Mouse (Mus musculus): Measurements from ENCODE around the gene Gm17657.
A peak's percentile ranks its signal among the peaks of the same experiment; 100 is the strongest.
"Not testable (repeated sequence)": the region's sequence is repeated elsewhere in the genome, so short reads cannot be mapped to it uniquely, and the experiment has no call there.

Gm17657 gene

DNA sequence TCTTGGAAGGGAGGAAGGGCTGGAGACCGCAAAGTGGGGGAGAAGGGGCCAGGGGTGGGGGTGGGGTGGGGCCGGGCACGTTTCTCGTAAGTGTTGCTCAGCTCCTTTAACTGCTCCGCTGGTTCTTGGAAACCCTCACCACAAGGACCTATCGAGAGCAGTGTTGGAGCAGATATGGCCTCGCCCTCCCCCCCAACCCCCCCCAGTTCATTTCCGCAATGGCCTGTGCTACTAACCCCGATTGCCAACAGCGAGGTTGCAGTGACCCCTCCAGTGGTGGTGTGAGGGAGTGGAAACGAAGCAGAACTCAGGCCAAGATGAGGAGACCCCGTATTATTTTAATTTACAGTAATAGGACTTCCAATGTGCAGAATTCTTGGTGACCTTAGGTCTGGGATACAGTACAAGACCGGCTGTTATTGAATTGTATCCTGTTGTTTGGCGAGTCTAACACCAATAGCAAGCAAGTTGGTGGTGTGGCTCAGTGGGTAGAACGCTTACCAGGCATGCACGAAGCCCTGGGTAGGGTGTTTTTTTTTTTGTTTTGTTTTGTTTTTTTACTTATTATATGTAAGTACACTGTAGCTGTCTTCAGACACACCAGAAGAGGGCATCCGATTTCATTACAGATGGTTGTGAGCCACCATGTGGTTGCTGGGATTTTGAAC is 48.5 kb downstream of the Gm17657 start:
- DNase-seq, result no peak

DNA sequence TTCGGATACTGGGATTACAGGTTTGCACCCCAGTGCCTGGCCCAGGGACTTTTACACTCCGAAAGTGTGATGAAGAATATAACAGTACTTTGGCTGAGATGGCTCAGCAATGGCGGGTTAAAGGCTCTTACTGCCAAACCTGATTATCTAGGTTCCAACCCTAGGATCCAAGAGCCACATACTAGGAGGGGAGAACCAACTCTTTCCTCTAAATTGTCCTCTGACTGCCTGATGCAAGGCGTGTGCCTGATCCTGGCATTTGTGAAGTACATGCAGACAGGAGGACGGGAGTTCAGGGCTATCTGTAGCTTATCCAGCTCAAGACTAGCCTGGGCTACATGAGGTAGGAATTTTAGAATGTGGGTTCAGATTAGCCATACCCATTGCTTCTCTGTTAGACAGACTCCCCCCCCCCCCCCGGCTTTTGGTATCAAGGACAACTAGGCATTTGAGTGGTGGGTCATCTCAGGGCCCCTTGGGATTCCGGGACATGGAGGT is 49.1 kb downstream of the Gm17657 start:
- DNase-seq, result no peak

DNA sequence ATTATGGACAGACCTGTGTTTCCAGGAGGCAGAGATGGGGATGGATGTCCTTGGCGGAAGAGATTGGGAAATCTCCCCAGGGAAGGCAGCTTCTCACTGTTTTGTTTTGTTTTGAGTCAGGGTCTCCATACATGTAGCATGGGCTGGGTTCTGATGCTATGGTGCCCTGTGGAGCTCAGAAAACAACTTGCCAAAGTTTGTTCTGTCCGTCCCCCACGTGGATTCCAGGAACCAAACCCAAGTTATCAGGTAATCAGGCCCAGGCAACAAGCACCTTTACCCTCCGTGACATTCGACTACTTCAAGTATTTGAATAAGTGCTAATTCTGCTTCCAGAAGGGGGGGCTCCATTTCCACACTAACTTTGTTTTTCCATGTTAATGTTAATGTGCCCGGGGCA is 49.9 kb downstream of the Gm17657 start:
- no peak for DNase-seq

DNA sequence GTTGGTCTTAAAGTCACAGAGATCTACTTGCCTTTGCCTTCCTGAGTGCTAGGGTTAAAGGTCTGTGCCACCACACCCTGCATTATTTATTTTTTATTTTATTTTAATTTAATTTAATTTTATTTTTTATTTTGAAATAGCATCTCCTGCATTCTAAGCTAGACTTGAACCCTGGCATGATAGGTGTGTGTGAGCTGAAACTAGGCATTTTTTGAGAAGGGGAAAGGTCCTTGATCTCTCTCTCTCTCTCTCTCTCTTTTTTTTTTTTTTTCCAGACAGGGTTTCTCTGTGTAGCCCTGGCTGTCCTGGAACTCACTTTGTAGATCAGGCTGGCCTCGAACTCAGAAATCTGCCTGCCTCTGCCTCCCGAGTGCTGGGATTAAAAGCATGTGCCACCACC is 50.5 kb downstream of the Gm17657 start:
- DNase-seq, result not testable (repeated sequence)

DNA sequence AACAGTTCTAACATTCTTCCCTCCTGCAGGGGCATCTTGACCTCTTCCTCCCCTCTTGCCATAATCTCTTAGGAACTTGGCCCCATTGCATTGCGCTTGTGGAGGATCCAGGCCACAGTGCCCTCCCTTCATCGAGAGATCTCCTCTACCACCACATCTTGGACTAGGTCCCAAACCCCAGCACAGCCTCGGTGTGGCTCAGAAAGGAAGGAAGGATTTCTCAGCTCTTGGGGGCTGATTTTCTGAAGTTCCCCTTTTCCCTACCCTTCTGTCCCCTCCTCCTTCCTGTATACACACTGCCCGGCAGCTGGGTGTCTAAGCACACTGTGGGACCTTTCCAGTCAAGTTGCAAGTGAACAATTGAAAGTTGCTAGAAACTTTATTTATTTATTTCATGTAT is 51.4 kb downstream of the Gm17657 start:
- DNase-seq, result no peak

DNA sequence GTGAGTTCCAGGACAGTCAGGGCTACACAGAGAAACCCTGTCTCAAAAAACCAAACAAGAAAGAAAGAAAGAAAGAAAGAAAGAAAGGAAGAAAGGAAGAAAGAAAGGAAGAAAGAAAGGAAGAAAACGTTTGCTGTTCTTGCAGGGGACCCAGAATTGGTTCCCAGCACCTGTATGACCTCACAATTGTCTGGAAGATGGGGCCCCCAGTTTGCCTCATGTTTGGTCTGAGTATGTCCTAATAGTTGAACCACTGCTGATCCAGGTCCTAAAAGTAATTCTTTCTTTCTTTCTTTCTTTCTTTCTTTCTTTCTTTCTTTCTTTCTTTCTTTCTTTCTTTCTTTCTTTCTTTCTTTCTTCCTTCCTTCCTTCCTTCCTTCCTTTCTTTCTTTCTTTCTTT is 52.0 kb downstream of the Gm17657 start:
- not testable (repeated sequence) for DNase-seq

DNA sequence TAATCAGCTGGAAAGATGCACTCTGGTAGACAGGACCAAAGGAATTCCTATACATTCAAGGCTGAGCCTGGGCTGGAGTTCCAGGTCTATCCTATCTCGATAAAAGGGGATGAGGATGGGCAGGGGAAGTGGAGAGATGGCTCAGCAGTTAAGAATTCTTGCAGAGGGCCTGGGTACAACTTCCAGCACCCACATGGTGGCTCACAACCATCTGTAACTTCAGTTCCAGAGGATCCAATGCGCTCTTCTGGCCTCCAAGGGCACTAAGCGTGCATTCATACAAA is 52.4 kb downstream of the Gm17657 start:
- no peak for DNase-seq

DNA sequence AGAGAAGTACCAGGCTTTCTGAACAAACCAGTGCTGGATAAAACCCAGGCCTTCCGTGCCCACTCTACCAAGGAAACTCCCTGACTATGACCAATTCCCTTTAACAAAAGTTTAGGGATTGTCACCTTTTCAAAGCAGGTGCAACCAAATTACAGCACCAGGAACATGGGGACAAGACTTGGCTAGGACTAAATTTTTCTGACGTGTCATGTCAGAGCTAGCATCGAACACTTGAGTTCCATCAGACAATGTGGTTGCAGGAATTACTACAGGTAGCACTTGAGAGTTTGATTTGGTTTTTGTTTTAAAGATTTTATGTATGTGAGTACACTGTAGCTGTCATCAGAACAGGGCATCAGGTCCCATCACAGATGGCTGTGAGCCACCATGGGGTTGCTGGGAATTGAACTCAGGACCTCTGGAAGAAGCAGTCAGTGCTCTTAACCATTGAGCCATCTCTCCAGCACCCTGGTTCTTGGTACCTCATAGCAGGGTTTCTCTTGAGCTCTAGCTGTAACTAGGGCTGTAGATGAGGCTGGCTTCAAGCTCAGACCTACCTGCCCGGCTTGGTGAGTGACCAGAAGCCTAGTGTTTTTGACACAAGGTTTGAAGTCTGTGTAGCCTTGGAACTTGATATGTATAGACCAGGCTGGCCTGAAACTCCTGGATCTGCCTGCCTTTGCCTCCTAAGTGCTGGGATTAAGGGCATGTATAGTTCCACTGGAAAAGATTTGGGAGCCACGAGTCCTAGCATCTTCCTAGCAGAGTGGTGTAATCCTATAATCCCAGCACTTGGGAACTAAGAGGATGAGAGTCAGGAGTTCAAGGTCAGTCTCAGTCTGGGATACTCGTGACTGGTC is 53.0 kb downstream of the Gm17657 start:
- no peak for DNase-seq

DNA sequence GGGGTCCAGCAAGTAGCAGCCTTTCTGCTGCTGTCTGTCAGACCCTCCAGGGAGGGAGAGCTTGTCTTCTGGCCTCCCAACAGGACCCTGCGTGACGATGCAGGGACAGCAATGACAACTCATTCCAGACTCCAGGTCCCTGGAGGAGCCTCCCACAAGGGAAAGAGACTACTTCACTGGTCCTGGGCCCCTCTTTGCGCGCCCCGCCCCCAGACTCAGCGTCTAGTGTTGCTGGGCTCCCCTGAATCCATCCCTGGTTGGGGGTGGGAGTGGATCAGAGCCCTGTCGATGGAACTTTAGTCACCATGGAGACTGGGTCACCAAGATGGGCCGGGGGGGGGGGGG is 54.7 kb downstream of the Gm17657 start:
- no peak for DNase-seq

DNA sequence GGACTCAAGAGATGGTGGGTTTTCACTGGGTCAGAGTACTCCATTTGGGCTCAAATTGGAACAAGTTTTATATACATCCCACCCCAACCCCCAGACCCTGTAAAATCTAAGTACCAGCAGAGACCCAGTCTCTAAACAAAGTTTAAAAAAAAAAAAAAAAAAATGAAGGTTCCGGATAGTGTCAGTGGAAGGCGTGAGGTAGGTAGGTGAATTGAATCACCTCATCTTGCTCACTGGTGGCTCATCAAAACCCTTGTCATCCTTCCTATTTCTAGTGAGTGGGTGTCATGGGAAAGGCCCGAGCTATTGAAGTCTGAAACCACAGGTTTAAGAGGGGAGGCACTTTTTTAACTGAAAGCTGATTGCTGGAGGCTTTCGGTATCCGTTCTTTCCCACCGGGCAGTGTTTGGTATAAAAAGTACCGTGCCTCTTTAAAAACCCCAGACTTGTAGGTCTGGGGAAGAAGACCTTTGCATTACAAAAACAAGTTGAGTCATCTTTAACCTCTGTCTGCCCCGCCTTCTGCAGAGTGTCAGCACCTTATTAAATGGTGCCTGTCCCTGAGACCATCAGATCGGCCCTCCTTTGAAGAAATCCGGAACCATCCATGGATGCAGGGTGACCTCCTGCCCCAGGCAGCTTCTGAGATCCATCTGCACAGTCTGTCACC is 55.2 kb downstream of the Gm17657 start:
- peak; percentile 35 for DNase-seq

DNA sequence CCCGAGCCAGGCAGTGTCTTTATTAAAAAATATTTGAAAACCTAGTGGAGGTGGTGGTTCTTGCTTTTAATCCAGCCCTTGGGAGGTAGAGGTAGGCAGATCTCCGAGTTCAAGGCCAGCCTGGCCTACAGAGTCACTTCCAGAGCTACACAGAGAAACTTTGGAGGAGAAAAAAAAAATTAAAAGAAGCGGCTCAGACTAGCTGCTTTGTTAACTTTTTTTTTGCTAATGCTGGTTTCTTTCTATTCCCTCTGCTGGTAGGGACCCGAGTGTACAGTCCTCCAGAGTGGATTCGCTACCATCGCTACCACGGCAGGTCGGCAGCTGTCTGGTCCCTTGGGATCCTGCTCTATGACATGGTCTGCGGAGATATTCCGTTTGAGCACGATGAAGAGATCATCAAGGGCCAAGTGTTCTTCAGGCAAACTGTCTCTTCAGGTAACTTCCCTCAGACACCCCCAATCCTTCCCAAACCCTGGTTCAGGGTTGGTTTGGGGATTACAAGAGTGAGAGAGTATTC is 55.9 kb downstream of the Gm17657 start:
- DNase-seq, result no peak

DNA sequence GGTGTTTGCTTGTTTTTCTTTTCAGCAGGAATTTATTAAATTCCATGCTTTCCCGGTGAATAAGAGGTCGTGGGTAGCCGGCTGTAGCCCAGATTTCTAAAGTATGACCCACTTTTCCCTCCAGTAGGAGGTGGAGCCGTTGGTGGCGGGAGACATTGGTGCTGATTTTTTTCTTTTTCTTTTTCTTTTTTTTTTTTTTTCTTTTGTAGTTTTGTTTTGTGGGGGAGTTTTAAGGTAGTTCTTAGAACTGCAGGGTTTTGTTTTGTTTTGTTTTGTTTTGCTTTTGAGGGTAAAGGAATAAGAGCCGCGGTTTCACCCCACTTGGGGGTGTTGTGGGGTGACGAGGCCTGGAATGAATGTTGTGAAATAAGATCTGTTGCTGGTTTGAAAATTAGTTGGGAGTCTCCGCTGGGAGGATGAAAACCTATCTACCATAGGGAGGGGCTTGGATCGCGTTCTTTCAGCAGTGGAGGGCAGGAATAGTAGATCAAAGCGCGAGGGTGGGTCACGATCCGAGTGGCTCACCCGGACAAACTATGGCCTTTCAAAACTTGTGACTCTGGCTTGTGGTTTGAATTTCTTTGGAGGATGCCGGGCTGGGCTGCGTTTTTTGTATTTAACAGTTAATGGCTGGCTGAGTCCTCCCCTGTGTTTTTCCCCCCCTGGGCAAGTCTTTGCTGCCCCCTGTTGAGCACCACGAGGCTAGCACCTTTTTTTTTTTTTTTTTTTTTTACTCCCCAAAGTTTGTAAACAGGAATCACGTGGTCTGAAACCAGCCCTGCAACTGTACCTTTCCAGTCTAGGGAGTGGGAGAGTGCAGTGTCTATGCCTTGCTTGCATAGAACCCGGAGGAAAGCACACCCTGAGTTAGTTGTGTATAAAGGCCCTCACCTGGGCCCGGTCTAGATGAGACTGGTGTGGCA is 56.9 kb downstream of the Gm17657 start:
- peak; percentile 84 for DNase-seq

DNA sequence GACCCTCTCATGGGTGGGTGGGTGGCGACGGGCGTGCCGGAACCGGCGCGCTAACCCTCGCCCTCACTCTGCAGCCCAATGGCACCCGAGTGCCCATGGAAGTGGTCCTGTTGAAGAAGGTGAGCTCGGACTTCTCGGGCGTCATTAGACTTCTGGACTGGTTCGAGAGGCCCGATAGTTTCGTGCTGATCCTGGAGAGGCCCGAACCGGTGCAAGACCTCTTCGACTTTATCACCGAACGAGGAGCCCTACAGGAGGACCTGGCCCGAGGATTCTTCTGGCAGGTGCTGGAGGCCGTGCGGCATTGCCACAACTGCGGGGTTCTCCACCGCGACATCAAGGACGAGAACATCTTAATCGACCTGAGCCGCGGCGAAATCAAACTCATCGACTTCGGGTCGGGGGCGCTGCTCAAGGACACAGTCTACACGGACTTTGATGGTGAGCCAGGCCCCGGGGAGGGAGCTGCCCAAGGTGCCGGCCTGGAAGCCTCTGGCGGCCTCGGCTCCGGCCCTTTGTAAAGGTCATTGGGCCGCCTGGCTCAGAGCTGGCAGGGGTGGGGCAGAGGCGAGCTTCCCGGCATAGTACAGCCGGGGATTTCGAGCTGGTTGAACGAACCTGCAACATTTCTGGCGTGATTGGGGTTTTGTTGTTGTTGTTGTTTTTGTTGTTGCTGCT is 57.7 kb downstream of the Gm17657 start:
- peak; percentile 59 for DNase-seq

DNA sequence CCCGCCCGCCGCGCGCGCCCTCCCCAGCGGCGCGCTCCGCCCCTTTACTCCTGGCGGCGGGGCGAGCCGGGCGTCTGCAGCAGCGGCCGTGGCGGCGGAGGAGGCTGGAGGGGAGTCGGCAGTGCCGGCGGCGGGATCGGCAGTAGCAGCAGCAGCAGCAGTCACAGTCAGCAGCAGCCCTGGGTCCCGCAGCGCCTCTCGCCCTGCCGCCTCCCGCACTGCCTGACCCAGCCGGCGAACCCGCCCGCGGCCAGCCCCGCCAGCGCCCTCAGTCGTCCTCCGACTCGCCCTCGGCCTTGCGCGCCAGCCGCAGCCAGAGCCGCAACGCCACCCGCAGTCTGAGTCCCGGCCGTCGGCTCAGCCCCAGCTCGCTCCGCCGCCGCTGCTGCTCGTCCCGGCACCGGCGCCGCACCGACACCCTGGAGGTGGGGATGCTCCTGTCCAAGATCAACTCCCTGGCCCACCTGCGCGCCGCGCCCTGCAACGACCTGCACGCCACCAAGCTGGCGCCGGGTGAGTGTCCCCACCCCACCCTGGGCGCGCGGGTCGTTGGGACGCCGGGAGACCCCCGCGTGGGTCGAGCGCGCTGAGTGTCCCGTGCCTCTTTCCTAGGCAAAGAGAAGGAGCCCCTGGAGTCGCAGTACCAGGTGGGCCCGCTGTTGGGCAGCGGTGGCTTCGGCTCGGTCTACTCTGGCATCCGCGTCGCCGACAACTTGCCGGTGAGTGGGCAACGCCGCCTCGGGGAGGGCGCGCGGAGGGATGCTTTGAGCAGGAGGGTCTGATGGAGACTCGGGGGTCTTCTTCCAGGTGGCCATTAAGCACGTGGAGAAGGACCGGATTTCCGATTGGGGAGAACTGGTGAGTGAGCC is 58.5 kb downstream of the Gm17657 start, which contains the start of gene Pim1:
TSS of gene Pim1 (plus strand) at position 41 of the 869 bp plus-strand sequence.
- DNase-seq, result peak; percentile 74

DNA sequence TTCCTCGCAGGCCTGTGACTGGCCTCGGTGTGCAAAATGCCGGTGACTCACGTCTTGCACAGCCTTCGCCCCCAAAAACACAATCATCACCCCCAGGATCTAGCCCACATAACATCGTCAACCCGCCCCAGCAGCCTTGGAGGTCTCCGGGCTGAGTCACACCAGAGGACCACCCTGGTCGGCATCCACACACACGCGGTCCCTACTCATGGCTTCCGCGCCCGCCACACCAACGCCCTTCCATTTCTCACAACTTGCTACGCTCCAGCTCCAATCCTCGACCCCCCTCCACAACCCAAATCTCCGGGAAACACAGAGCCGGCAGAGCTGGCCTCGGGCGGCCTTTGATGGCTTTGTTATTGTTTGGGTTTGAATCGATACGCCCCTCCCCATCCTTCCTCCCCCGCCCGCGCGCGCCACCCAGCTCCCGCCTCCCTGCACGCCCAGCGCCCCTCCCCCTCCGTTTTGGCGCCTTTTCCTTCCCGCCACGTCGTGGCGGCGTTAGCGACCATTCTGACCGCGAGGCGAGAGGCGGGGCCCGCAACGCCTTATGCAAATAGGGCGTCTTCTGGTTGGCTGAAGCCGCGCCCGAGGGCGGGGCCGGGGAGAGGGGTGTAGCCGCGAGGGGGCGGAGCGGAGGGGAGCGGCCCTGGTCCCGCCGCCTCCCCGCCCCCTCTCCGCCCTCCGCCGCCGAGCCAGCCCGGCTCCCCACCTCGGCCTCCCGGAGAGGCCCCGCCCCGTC is 59.3 kb downstream of the Gm17657 start:
- DNase-seq, result peak; percentile 98

DNA sequence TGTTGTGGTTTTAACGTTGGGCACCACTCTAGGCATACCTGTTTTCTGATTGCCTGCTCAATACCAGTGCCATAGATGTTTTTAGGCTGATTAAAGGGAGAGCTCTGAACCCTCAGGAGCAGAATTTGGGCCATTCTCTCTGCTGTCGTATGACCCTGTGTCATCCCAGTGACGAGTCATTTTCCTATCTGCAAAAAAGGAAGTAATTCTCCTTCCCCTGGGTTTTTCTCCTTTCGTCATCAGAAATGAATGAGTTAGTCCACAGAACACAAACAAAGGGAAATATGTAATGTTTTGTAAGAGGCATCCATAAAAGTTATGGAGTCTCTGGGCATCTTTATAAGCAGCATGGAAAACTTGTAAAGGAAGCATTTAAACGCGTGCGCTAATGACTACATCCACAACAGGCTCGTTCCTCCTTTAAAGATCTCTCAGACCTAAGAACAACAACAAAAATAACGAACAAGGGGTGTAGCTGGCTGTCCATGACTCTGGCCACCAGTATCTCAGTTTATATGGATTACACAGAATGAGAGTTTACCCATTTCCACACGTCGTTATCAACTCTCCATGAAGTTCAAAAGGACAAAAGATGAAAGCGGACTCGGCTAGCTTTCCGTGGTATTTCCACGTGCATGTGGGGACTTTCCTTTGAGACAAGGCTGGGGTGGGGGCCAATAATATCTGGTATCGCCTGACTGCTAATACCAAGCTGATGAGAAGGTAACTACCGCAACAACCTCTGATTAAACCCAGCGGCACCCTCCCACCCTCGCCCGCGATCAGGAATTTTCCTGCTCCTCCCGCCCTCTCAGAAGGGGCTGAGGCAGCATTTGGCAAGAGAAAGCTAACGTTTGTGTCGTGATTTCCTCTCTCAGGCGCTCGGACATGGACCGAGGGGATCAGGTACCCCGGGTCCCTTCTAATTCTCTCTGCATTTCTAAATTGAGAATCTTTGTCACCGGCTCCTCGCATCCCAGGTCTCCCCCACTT is 60.2 kb downstream of the Gm17657 start:
- DNase-seq, result no peak

DNA sequence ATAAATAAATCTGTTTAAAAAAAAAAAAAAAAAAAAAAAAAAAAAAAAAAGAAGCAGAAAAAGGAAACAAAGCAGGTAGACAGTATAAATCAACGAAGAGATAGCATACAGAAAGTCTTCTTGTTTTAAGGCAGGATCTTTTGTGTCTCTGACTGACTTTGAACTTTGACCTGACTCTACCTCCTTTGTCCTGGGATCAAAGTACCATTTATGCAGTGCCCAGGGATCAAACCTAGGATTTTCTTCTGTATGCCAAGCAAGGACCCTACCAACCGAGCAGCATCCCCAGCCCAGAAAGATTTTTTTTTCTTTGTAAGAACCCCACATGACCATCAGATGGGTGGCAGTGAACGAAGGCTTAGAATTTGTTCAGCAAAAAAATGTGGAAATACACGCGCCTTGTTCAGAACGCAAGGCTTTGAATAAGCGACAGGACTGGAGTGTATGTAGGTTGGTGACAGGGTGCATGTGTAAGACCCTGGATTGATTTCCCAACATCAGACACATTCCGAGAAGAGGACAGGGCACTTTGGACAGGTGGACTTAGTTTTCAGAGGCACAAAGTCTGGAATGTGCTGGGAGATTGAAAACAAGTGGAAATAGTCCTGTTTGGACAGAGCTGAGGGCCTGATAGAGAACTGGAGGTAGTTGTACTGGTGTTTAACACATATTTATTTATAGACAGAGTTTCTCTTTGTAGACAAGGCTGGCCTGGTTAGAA is 61.0 kb downstream of the Gm17657 start:
- no peak for DNase-seq

All from thymus, postnatal 25 days (tissue).